Mouse (Mus musculus) brain, embryonic 18.5 days (tissue): ENCODE results near the gene Bik.
"Not testable (repeated sequence)": the region's sequence is repeated elsewhere in the genome, so short reads cannot be mapped to it uniquely, and the experiment has no call there.

Experiments
- DNase-seq: peaks from one replicate; pipeline ENCODE4 v3.0.0-alpha.2; 2012; ENCODE audit warnings: low read depth, low spot score

Bik gene

DNA sequence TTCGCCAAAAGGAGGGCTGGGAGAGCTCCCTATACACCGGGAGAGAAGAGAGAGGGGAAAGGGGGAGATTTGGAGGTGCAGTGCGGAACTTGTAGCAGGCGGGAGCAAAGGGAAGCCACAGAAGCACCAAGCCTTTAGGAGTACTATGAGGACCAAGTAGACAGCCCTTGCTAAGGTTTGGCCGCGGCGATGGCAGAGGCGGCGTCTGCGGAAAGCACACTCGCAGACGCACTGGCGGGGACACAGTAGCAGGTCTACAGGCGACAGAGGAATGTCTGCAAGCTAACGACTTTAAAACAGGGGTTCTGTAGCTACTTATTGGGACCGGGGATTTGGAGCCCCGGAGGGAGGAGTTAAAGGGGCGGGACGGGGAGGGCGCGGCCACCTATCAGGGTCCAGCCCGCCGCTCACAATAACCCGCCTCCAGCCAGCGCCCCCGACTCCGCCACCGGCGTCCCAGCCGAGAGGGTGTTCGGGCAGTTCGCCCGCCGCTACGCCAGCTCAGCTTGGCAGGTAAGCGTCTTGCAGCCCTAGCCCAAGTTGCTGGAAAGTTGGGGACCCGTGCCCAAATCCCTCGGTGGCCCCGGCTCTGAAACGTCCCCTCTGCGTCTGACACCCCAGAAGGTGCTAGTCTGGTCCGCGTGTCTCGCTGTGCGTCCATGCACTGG, at the start of gene Bik:
Gene Bik, plus strand, starts transcription at position 439 of the 668 bp plus-strand sequence.
- no peak for DNase-seq

DNA sequence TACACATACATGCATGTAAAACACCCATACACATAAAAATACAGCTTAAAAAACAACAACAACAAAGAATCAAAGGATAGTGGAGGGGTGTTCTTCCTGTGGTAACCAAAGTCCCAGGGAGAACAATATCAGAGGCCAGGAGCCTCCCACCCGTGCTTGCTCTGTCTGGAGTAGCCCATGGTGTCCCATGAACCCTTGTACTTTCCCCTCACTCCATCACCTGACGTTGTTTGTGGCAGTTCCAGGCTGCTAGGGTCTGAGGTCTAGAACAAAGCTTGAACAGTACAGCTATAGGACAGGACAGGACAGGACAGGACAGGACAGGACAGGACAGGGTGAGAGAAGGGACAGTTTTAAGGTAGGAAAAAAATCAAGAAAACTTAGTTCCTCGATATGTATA, 48.6 kb upstream of the Bik start:
- DNase-seq, result no peak

DNA sequence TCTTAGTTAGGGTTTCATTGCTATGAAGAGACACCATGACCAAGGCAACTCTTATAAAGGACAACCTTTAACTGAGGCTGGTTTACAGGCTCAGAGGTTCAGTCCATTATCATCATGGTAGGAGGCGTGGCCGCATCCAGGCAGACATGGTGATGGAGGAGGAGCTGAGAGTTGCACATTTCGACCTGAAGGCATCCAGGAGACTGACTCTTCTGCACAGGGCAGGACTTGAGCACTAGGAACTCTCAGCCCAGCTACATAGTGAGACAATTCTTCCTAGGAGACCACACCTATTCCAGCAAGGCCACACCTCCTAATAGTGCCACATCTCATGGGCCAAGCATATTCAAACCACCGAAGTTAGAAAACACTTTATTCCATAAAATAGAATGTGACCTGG, 46.8 kb upstream of the Bik start:
- no peak for DNase-seq

DNA sequence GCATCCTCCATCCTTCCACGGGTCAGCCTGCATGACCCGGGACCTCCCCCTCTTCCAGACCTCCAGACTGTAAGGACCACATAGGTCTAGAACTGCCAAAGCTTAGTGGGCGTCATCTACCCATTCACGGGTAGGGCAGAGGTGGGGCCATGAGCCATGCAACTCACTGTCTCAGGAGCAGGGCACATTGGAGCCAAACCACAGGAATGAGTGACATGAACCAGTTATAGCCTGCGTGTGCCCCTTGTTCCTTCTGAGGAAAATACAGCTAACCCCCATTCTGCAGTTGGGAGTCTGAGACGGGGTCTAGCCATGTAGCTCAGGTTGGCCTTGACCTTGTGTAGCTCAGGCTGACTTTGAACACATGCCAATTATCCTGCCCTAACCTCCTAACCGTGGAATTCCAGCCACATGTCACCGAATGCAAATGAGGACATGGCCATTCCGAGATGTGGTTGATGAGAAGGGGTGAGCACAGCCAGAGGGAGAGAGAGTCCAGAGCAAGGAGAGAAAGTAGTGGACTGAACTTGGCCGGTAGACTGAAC, 45.4 kb upstream of the Bik start:
- no peak for DNase-seq

DNA sequence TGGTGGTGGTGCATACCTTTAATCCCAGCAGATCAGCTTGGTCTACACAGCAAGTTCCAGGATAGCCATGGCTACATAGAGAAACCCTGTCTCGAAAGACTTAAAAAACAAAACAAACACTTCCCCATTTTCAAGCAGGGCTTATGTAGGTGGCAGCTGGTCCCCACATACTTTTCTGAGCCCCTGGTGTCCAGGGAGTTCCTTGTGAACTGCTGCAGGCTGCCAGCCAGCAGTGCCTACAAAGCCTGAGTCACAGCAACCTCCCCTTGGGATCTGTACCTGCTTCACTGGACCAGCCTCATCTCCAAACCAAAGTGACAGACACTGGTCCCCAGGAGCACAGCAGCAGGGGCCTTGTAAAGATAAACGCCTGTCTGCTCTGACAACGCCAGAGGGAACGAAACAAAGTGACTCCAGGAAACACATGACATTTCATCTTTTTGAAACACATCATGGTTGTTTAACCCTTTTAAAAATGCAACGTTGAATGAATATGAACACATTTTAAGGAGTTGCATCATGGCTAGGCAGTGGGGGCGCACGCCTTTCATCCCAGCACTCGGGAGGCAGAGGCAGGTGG, 43.9 kb upstream of the Bik start:
- no peak for DNase-seq

DNA sequence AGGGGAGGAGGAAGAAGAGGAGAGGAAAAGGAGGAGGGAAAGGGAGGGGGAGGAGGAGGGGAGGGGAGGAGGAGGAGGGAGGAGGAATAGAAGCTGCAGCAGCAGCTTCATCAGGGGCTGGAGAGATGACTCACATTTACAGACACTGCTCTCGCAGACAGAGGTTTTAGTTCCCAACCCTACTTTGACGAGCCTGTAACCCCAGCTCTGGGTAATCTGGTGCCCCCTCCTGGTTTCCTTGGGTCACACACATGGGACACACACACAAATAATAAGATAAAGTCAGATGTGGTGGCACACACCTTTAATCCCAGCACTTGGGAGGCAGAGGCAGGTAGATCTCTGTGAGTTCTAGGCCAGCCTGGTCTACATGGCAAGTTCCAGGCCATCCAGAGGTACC, 43.2 kb upstream of the Bik start:
- DNase-seq, result no peak

DNA sequence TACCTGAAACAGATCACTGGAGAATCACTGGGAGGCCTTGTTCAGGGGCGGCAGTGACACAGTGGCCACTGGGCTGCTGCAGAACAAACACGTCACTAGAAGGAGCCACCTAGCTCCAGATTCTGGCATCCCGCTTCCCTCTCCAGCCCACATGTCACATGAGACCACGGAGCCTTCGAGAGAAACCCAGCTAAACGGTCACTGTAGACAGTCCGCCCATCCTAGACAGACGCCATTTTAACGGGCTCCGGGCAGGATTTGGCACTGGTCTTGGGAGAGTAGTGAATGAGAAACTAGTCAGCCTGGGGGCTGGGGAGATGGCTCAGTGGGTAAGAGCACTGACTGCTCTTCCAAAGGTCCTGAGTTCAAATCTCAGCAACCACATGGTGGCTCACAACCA, 42.4 kb upstream of the Bik start:
- no peak for DNase-seq

DNA sequence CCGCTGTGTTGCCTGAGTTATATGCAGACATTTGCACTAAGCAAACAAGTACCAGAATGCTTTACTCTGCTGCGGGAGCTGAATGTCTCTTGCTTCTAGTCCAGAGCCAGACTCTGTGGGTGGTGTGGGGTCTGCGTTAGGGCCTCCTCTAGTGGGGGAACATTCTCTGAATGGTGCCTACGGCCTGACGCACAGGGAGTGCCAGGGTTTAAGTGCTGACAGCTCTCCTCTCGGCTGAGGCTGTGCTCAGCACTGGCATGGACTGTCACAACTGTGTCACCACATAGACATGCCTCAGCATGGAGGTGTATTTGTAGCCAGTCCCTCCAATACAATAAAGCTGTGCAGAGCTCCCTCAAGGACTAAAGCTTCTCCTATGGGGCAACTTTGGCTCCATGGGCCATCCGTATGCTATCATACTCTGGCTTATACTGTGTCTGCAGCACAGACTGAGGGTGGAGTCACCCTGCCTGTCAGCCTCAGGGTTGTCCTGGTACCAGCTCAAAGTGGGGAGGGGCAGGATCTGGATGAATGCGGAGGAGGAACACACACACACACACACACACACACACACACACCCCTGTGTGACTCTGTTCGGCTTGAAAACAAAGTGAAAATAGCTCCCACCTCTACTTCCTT, 39.1 kb upstream of the Bik start:
- DNase-seq, result no peak

DNA sequence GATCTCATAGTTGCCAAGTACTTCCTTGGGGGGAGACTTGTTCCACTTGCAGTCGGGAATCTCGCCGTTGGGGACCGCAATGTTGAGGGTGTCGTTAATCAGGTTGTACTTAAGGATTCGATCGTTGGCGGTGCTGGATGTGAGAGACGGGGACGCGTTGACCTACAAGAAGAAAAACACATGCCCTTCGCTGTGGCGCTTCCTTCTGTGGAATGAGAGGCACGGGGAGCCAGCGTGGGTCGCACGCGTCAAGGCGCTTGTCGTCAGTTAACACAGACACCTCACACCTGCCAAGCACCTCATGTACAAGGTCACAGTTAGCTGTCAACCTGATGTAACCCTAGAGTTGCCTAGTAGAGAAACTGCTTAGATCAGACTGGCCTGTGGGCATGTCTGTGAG, 37.2 kb upstream of the Bik start:
- no peak for DNase-seq

DNA sequence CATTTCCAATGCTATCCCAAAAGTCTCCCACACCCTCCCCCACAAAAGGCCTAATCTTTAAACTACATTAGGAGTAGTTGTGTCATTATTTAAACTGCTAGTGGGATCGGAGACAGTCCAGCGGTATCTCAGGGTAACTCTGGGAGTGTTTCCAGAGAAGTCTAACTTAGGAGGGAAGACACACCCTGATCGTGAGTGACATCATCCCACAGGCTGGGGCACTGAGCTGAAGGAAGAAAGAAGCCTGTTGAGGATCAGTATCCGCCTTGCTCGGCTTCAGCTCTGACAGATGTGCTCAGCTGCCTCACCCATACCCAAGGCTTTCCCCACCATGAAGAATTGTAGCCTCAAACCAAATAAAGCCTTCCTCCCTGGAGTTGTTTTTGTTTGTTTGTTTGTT, 34.8 kb upstream of the Bik start:
- no peak for DNase-seq

DNA sequence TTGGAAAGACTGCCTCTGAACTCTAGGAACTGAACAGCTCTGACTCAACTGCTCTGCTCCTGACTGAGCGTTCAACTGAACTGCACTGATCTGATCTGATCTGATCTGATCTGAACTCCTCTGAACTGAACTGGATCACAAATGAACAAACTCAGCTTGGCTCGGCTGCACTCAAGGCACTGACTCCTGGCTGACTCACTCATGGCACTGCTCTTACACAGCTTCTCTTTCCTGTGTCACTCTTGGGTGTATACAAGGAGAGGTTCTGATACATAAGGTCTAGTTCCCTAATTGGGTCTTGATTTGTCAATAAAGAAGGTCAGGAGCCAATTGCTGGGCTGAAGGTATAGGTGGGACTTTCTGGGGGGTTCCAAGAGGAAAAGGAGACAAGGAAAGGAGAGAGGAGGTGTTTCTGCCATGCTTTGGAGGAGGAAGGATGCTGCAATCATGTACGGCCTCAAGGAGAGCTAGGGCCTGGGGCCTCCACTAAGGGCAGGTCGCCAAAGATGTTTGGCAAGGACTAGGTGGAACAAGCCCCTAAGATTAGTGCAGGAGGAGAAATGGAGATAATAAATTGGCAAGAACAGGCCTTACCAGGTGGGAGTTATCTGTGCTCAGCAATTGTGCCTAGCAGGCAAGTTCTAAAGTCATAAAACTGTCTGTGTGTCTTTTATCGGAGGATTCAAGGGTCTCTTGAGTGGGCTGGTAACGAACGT, 32.6 kb upstream of the Bik start:
- DNase-seq, result no peak

DNA sequence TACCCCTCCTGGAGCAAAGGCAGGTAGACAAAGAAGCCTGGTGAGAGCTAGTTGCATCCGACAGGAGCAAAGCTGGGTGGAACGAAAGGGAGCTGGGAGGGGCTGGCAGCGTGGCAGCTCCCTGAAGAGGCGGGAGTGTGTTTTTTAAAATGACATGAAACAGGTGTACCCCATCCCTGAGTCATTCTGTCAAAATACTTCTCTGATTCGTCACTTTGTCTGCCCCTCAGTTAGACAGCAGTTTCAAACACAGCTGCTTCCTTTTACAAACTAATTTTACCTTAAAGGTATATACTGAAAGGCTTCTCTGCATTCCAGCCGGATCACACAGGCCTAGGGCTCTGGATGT, 32.1 kb upstream of the Bik start:
- DNase-seq, result no peak

DNA sequence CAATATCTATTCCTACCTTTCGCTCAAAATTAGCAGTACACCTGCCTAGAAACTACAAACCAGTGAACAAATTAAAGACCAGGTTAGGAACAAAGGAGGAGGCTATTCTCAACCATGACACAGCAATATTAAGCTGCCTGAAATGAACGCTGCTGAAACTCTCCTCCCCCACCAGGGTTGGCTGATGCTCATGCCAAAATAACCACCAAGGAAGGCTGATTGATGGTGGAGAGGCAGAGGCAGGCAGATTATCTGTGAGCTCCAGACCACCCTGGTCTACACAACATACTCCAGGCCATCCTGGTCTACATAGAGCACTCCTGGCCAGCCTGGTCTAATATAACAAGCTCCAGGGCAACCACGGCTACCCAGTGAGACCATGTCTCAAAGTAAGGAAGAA, 31.5 kb upstream of the Bik start:
- DNase-seq, result no peak

DNA sequence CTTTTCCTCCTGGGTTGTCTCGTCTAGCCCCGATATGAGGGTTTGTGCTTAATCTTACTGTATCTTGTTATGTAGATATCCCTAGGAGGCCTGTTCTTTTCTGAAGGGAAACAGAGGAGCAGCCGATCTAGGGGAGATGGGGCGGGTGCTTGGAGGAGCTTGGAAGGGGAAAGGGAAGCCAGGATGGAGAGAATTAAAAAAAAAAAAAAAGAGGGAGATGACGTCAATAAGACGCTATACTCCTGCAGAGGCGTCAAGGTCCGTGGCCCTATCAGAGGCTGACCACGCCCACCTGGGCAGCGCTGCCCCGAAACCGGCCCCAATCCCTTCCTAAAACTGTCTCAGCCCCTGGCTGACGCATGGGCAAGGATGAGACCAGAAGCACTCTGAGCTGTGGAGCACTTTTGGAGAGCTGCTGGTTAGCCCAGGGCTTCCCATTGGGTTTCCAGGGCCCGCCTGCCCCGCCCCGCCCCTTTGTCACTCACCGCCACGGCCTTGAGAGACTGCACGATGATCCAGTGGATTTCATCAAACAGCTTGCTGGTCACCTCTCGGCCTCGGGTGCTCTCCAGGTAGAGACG, 30.8 kb upstream of the Bik start:
- no peak for DNase-seq

DNA sequence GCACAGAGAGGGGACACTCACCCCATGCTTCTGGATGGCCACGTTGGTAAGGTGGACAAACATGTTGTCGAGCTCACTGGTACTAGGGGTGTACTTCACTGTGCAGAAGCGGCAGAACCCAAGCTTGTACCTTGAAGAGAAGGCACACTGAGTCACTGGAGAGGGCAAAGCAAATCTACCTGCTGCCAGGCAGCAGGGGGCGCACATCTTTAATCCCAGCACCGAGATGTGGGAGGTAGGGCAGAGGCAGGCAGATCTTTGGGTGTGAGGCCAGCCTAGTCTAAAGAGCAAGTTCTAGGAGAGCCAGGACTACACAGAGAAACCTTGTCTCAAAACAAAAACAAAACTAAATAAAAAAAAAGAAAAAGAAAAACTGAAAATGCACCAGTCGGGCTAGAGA, 29.4 kb upstream of the Bik start:
- no peak for DNase-seq

DNA sequence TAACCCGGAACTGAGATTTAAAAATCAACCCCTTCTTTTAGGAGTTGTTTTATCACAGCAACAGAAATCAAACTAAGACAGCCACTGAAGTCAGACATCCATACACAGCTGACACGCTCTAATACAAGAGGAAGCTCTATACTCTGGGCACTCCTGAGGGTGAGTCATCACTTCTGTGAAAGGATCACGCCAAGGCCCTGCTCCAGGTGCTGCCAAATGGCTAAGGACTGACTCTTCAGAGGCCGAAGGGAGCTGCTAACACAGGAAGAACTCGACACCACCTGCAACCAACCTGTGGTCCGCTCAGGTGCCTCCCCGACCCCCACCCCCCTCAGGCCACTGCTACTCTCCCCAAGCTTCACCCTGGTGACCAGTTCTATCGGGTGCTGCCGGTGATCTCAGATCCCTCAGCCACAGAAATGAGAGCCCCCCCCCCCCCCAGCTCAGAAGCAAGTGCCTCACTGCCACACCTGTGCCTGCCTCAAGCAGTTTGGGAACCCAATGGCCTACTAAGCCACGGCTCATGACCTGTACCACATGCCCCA, 27.4 kb upstream of the Bik start:
- DNase-seq, result no peak

DNA sequence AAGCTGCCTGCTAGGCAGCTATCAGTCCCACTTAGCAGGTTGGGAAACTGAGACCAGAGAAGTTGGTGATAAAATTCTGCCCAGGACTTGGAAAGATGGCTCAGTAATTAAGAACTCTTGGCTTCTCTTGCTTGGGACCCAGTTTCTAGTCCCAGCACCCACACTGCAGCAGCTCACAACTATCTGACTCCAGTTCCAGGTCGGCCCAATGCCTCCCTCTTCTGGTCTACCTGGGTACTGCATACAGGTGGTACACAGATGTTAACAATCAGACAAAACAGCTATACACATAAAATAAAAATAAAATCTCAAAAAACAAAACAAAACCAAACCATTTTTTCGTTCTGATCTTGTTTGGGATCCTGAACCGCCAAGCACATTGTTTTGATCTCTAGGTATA, 26.3 kb upstream of the Bik start:
- no peak for DNase-seq

DNA sequence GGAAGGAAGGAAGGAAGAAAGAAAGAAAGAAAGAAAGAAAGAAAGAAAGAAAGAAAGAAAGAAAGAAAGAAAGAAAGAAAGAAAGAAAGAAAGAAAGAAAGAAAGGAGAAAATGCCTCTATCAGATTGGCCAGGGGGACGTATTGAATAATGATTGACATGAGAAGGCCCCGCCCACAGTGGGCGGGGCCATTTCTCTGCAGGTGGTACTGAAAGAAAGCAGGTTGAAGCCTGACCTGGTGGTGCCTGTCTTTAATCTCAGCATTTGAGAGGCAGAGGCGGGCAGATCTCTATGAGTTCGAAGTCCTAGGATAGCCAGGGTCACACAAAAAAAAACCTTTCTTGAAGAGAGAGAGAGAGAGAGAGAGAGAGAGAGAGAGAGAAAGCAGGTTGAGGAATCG, 25.2 kb upstream of the Bik start:
- not testable (repeated sequence) for DNase-seq

DNA sequence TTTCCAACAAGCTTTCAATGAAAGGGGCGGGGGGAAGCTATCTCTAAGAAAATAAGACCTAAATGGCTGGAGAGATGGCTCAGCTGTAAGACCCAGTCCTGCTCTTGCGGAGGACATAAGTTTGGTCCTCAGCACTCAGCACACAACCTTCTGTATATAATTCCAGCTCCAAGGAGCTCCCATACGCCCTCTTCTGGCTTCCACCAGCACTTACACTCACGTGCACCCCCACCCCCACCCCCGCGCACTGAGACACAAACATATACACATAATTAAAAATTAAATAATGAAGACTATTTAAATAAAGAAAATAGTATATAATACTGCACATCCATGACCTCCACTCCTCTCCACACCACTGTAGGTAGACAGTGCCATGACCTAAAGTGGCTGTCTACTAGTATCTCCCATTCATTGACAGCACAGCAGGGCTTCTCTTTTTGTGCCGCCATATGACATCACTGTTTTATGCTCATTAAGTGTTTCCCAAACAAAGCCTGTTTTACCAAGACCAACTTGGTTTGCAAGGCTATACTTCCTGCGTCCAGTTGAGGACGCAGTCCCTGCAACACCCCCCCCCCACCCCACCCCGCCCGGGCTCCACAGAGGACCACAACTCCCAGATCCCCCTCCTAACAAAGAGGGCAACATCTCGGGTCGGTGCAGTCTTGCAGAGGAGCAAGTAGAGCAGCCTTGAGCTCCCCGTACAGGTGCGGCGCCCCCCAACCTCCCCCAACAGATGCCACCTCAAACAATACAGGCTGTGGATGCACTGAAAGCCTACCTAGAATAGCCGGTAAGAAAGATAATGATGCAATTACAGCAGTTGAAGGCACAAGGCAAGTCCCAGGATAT, 16.5 kb upstream of the Bik start:
- DNase-seq, result no peak

DNA sequence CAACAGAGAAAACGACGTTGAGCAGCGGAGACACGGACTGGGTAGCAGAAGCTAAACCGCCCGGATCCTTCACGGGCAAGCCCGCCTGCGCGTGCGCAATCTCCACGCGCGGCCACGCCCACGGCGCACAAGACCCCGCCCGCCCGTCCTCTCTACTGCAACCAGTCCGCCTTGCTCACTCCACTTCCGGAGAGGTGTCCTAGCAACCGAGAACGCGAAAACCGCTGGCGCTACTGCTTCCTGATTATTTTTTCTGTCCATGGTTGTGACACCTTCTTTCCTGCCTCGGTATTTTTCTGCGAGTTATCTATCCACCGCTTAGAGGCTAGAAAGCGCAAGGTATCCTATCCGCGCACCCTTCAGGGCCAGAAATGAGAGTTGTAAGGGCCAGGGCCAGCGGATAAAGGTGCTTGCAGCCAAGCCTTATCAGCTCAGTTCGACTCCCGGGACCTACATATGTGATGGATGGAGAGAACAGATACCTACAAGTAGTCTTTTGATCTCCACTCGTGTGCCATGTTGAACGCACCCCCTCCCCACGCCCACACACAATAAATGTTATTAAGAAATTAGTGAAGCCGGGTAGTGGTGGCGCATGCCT, 15.8 kb upstream of the Bik start, which contains the start of gene Ttll1:
Gene Ttll1, minus strand, starts transcription at position 89 of the 601 bp plus-strand sequence.
- peak; percentile 83 for DNase-seq
